Mouse (Mus musculus) liver, adult 2 months (tissue): ENCODE measurements around the gene Sp2.

Experiments
- CTCF ChIP-seq: fragments of 200-500 bp; IDR thresholded peaks from 2 replicates; pipeline ENCODE4 v1.5.1; 2011; ENCODE audit warnings: low read depth, low read length, control low read depth
- POLR2A ChIP-seq: fragments of 200-500 bp; IDR thresholded peaks from 2 replicates; pipeline ENCODE4 v1.6.1; 2011; ENCODE audit warnings: low read length, control low read depth; ENCODE audit not compliant: insufficient read depth; ENCODE audit errors: extremely low read depth

- TF ChIP-seq CTCF (peak; percentile 95), POLR2A (no peak)
Measured at GRCm38 (mm10) chr11:97025721-97026344, 43.1 kb upstream of the Sp2 start.
